Mouse (Mus musculus): ENCODE data around the gene Rabgef1. TPM values are rescaled to one million over a fixed set of nuclear protein-coding genes. Genes with fewer than 3 reads are reported as not detected.
A peak's percentile ranks its signal among the peaks of the same experiment; 100 is the strongest.

The Rabgef1 gene
- total RNA-seq, 2 experiments from 2014 or later: 59.2 to 66.9 TPM

DNA sequence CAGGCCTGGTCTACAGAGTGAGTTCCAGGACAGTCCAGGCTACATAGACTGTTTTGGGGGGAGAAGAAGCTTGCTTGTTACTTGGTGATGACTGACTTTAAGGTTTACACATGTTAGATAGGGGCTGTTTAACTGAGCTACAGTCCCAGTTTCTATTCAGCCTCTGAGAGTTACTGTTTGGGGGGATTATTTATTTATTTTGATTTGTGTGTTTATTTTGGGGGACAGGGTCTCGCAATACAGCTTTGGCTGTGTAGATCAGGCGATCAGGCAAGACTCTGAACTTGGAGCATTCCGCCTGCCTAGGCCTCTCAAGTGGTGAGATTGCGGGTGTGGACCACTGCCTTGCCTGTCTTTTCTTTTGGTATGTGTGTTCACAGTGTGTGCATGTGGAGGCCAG, 1.4 kb downstream of the Rabgef1 start:
- intact Hi-C loops (cut with DNase I): no loop called here
- TF ChIP-seq CTCF (IDR thresholded peaks at IDR 0.05): no peak
- peak overlapping the region; percentile 97 for H3K4me3 ChIP-seq
- H3K27ac ChIP-seq: no peak overlapping the region
- no peak for DNase-seq (ENCODE audit: extremely low spot score in 1 of 2, low spot score in 2 of 2)

DNA sequence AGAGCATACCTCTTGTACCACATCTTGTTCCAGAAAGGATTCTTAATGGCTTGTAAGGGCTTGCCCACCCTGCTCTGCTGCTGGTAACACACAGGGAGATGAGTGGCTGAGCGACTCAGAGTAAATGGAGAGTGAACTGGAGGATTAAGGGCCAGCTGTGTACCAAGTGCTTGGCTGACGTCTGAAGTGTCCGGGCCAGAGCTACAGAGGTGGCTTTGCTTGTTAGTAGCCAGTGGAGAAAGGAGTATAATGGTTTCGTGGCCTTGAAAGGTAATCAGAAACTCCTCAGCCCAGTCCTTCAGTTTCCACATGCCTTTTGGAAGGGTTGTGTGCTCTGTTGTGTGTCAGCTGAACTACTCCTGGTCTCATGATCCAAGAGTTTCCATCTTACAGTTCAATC, 6.3 kb downstream of the Rabgef1 start:
- intact Hi-C loops (cut with DNase I): no loop called here
- H3K4me3 ChIP-seq: no peak overlapping the region
- no peak for TF ChIP-seq CTCF (IDR thresholded peaks at IDR 0.05)
- H3K27ac ChIP-seq: no peak overlapping the region
- no peak for DNase-seq (ENCODE audit: extremely low spot score in 1 of 2, low spot score in 2 of 2)

DNA sequence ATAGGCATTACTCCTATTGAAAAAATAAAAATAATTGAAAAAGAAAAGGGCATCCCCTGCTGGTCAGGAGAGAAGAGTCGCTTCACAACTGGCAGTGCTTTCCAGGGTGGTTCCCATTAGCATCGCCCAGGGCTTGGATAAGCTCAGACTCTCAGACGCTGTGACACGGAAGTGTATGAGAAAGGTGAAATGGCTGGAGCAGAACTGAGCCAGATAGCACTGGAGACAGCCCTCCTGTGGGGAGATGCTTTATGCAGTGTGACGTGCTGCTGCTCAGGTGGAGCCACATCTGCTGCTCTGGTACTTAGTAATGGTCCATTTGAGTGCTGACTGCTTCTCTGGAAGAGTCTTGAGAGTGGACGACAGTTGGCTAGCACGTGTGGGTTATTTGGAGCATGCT, 8.8 kb downstream of the Rabgef1 start:
- no peak overlapping the region for H3K4me3 ChIP-seq
- intact Hi-C loops (cut with DNase I): no loop called here
- H3K27ac ChIP-seq: no peak overlapping the region
- no peak for DNase-seq (ENCODE audit: extremely low spot score in 1 of 2, low spot score in 2 of 2)
- TF ChIP-seq CTCF (IDR thresholded peaks at IDR 0.05): no peak

GRCm38 (mm10) chr5:130181740-130182540, 10.3 kb downstream of the Rabgef1 start:
- TF ChIP-seq CTCF (IDR thresholded peaks at IDR 0.05): no peak
- Histone ChIP-seq H3K4me3 (no peak overlapping the region), H3K27ac (no peak overlapping the region)
- intact Hi-C loops (cut with DNase I): no loop called here
- DNase-seq (ENCODE audit: extremely low spot score in 1 of 2, low spot score in 2 of 2): no peak

DNA sequence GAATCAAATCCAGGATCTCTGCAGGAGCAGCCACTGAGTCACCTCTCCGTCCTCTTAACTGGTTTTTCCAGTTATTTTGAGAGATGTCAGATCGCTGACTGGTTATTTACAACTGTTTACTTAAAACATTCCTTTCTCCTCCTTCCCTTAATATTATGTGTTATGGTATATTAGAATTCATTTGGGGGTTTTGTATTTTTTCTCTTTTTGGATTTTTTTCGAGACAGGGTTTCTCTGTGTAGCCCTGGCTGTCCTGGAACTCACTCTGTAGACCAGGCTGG, 10.9 kb downstream of the Rabgef1 start:
- no peak for TF ChIP-seq CTCF (IDR thresholded peaks at IDR 0.05)
- intact Hi-C loops (cut with DNase I): no loop called here
- Histone ChIP-seq H3K27ac (no peak overlapping the region), H3K4me3 (no peak overlapping the region)
- no peak for DNase-seq (ENCODE audit: extremely low spot score in 1 of 2, low spot score in 2 of 2)

- intact Hi-C loops (cut with DNase I): no loop called here
- no peak overlapping the region for H3K27ac ChIP-seq
- no peak overlapping the region for H3K4me3 ChIP-seq
- no peak for TF ChIP-seq CTCF (IDR thresholded peaks at IDR 0.05)
- DNase-seq (ENCODE audit: extremely low spot score in 1 of 2, low spot score in 2 of 2): no peak
Measured at GRCm38 (mm10) chr5:130184193-130184856, 12.7 kb downstream of the Rabgef1 start.

GRCm38 (mm10) chr5:130185312-130185711, 13.7 kb downstream of the Rabgef1 start:
- no peak for TF ChIP-seq CTCF (IDR thresholded peaks at IDR 0.05)
- H3K27ac ChIP-seq: no peak overlapping the region
- H3K4me3 ChIP-seq: no peak overlapping the region
- intact Hi-C loops (cut with DNase I): no loop called here
- DNase-seq (ENCODE audit: extremely low spot score in 1 of 2, low spot score in 2 of 2): no peak

GRCm38 (mm10) chr5:130187383-130187782, 15.8 kb downstream of the Rabgef1 start:
- intact Hi-C loops (cut with DNase I): no loop called here
- H3K27ac ChIP-seq: no peak overlapping the region
- no peak overlapping the region for H3K4me3 ChIP-seq
- peak; percentile 18 to 42 for DNase-seq (ENCODE audit: extremely low spot score in 1 of 2, low spot score in 2 of 2)
- no peak for TF ChIP-seq CTCF (IDR thresholded peaks at IDR 0.05)

DNA sequence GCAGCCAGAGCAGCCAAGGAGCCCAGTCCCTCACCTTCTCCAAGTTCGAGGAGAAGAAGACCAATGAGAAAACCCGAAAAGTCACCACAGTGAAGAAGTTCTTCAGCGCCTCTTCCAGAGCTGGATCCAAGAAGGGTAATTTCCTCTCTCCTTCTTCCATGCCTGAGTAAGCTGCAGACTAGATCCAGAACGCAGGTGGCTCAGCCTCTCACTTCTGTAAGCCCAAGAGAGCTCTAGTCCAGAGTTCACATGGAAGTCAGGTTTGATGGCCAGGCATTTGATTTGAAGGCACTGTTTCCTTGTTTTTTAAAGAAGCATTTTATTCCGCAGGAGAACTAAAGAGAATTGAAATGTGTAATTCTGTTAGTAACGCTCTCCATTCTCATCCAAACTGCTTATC, 19.3 kb downstream of the Rabgef1 start:
- no peak for DNase-seq (ENCODE audit: extremely low spot score in 1 of 2, low spot score in 2 of 2)
- no peak for TF ChIP-seq CTCF (IDR thresholded peaks at IDR 0.05)
- no peak overlapping the region for H3K4me3 ChIP-seq
- no peak overlapping the region for H3K27ac ChIP-seq
- intact Hi-C loops (cut with DNase I): no loop called here

DNA sequence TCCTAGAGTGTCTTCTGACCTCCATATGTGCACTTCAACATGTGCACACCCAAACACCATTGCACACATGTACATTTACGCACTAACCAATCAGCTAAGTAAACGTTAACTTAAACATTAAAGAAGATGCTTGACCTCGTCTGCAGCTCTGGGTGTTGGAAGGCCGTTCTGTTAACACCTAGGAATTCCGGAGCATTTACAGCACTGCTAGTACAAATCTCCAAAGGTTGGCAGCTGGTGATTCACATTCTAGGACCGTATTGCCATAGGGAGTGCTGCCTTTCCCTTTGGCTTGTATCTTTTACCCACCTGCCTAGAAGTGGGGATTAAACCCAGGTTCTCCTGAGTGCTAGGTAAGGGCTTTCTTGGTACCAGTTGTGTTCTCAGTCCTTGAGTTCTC, 20.3 kb downstream of the Rabgef1 start:
- no peak for DNase-seq (ENCODE audit: extremely low spot score in 1 of 2, low spot score in 2 of 2)
- TF ChIP-seq CTCF (IDR thresholded peaks at IDR 0.05): no peak
- intact Hi-C loops (cut with DNase I): no loop called here
- Histone ChIP-seq H3K27ac (no peak overlapping the region), H3K4me3 (no peak overlapping the region)

GRCm38 (mm10) chr5:130192356-130192944, 20.9 kb downstream of the Rabgef1 start:
- intact Hi-C loops (cut with DNase I): no loop called here

GRCm38 (mm10) chr5:130193760-130194159, 22.2 kb downstream of the Rabgef1 start:
- DNase-seq (ENCODE audit: extremely low spot score in 1 of 2, low spot score in 2 of 2): no peak
- TF ChIP-seq CTCF (IDR thresholded peaks at IDR 0.05): no peak
- H3K27ac ChIP-seq: no peak overlapping the region
- no peak overlapping the region for H3K4me3 ChIP-seq
- intact Hi-C loops (cut with DNase I): no loop called here

More at GRCm38 (mm10) chr5:130192356-130192944, 20.9 kb downstream of the Rabgef1 start:
- Histone ChIP-seq H3K4me3 (no peak overlapping the region), H3K27ac (no peak overlapping the region)
- DNase-seq (ENCODE audit: extremely low spot score in 1 of 2, low spot score in 2 of 2): no peak
- no peak for TF ChIP-seq CTCF (IDR thresholded peaks at IDR 0.05)

All from left cerebral cortex, adult 2 months (tissue).